Mouse (Mus musculus) MEL (cell line): ENCODE results near the gene Tent5b. TPM values are rescaled to one million over a fixed set of nuclear protein-coding genes. Genes with fewer than 3 reads are reported as not detected.

Experiments used
- DNase-seq: peaks from one replicate; pipeline ENCODE4 v3.0.0; 2011; ENCODE audit warnings: low read depth, low spot score
- H3K27ac ChIP-seq: 2 replicates; pipeline ENCODE4 v1.5.1; 2012; ENCODE audit warnings: low read depth, mild to moderate bottlenecking, control low read depth, low read length, moderate library complexity; ENCODE audit not compliant: control insufficient read depth
- H3K27me3 ChIP-seq, 2 experiments: fragments of 150-350 bp in 1 of 2; sonication (generic) in 1 of 2; 2 replicates each; pipeline ENCODE4 v1.6.1; 2012; ENCODE audit warnings: low read length in 2 of 2, mild to moderate bottlenecking in 2 of 2, improper control_type of control experiment in 1 of 2, moderate library complexity in 1 of 2; ENCODE audit not compliant: insufficient read depth in 2 of 2, control insufficient read depth in 1 of 2
- H3K36me3 ChIP-seq, 2 experiments: 2 replicates each; pipeline ENCODE4 v1.6.1; 2012 to 2014; ENCODE audit warnings: low read length in 2 of 2, improper control_type of control experiment in 1 of 2, inconsistent platforms in 1 of 2, mild to moderate bottlenecking in 1 of 2; ENCODE audit not compliant: insufficient read depth in 2 of 2, control insufficient read depth in 1 of 2
- H3K4me1 ChIP-seq, 2 experiments: fragments of 150-350 bp in 1 of 2; sonication (generic) in 1 of 2; 2 replicates each; pipeline ENCODE4 v1.6.1; 2012; ENCODE audit warnings: low read length in 2 of 2, improper control_type of control experiment in 1 of 2, mild to moderate bottlenecking in 1 of 2; ENCODE audit not compliant: insufficient read depth in 2 of 2, control insufficient read depth in 1 of 2
- H3K4me3 ChIP-seq, 2 experiments: fragments of 150-350 bp in 1 of 2; sonication (generic) in 1 of 2; 2 replicates each; pipeline ENCODE4 v1.5.1; 2012; ENCODE audit warnings: low read depth in 2 of 2, low read length in 2 of 2, mild to moderate bottlenecking in 2 of 2, moderate library complexity in 2 of 2, control low read depth in 1 of 2, improper control_type of control experiment in 1 of 2; ENCODE audit not compliant: control insufficient read depth in 1 of 2, insufficient read depth in 1 of 2
- H3K79me2 ChIP-seq: 2 replicates; pipeline ENCODE4 v1.6.1; 2012; ENCODE audit warnings: mild to moderate bottlenecking, low read length, moderate library complexity; ENCODE audit not compliant: control insufficient read depth, poor library complexity, insufficient read depth
- H3K9ac ChIP-seq: 2 replicates; pipeline ENCODE4 v1.6.1; 2012; ENCODE audit warnings: low read depth, mild to moderate bottlenecking, control low read depth, low read length, moderate library complexity; ENCODE audit not compliant: control insufficient read depth, poor library complexity, severe bottlenecking
- H3K9me3 ChIP-seq: fragments of 150-350 bp; sonication (generic); replicated peaks from 2 replicates; pipeline ENCODE4 v1.6.1; 2012; ENCODE audit warnings: mild to moderate bottlenecking, low read length, improper control_type of control experiment, moderate library complexity; ENCODE audit not compliant: insufficient read depth
- BHLHE40 ChIP-seq: IDR thresholded peaks from 2 replicates; pipeline ENCODE4 v1.6.1; 2012; ENCODE audit warnings: low read depth, mild to moderate bottlenecking, inconsistent platforms, low read length, improper control_type of control experiment, borderline replicate concordance
- CHD2 ChIP-seq: IDR thresholded peaks from 2 replicates; pipeline ENCODE4 v1.6.1; 2011; ENCODE audit warnings: low read length, improper control_type of control experiment
- CTCF ChIP-seq, 3 experiments: IDR thresholded peaks in 2 of 3; conservative IDR thresholded peaks in 1 of 3; 2 replicates each; pipeline ENCODE4 v1.5.1; 2011 to 2012; ENCODE audit warnings: low read length in 3 of 3, low read depth in 2 of 3, mild to moderate bottlenecking in 2 of 3, improper control_type of control experiment in 1 of 3, inconsistent platforms in 1 of 3, mixed read lengths in 1 of 3, moderate library complexity in 1 of 3; ENCODE audit not compliant: control insufficient read depth in 1 of 3, insufficient read depth in 1 of 3, poor library complexity in 1 of 3, severe bottlenecking in 1 of 3
- E2F4 ChIP-seq: IDR thresholded peaks from 2 replicates; pipeline ENCODE4 v1.6.1; 2011; ENCODE audit warnings: low read depth, low read length, improper control_type of control experiment, borderline replicate concordance
- EP300 ChIP-seq, 2 experiments: IDR thresholded peaks; 2 replicates each; pipeline ENCODE4 v1.6.1; 2011; ENCODE audit warnings: improper control_type of control experiment in 2 of 2, low read length in 2 of 2, low read depth in 1 of 2, mild to moderate bottlenecking in 1 of 2
- ETS1 ChIP-seq: IDR thresholded peaks from 2 replicates; pipeline ENCODE4 v1.6.1; 2012; ENCODE audit warnings: low read depth, mild to moderate bottlenecking, inconsistent platforms, low read length, improper control_type of control experiment, moderate library complexity
- JUND ChIP-seq: IDR thresholded peaks from 2 replicates; pipeline ENCODE4 v1.6.1; 2011; ENCODE audit warnings: low read depth, mild to moderate bottlenecking, improper control_type of control experiment, low read length
- KAT2A ChIP-seq: conservative IDR thresholded peaks from 2 replicates; pipeline ENCODE4 v1.6.1; 2012; ENCODE audit warnings: low read depth, low read length, improper control_type of control experiment, inconsistent platforms
- MAFK ChIP-seq: IDR thresholded peaks from 2 replicates; pipeline ENCODE4 v1.6.1; 2011; ENCODE audit warnings: low read depth, mild to moderate bottlenecking, low read length, improper control_type of control experiment, borderline replicate concordance
- MAX ChIP-seq: IDR thresholded peaks from 2 replicates; pipeline ENCODE4 v1.6.1; 2011; ENCODE audit warnings: low read length, improper control_type of control experiment
- MAZ ChIP-seq: IDR thresholded peaks from 2 replicates; pipeline ENCODE4 v1.6.1; 2012; ENCODE audit warnings: low read depth, mild to moderate bottlenecking, inconsistent platforms, low read length, improper control_type of control experiment
- MEF2A ChIP-seq: IDR thresholded peaks from 2 replicates; pipeline ENCODE4 v1.6.1; 2014; ENCODE audit warnings: low read depth, mild to moderate bottlenecking, inconsistent platforms, low read length, improper control_type of control experiment; ENCODE audit not compliant: poor library complexity, insufficient replicate concordance, severe bottlenecking; ENCODE audit errors: extremely low read depth
- MXI1 ChIP-seq: IDR thresholded peaks from 2 replicates; pipeline ENCODE4 v1.6.1; 2011; ENCODE audit warnings: mild to moderate bottlenecking, low read depth, low read length, improper control_type of control experiment
- MYC ChIP-seq: IDR thresholded peaks from 2 replicates; pipeline ENCODE4 v1.6.1; 2011; ENCODE audit warnings: low read depth, mild to moderate bottlenecking, low read length, improper control_type of control experiment, moderate library complexity
- NELFE ChIP-seq: IDR thresholded peaks from 2 replicates; pipeline ENCODE4 v1.6.1; 2011; ENCODE audit warnings: low read depth, low read length, improper control_type of control experiment
- NRF1 ChIP-seq: IDR thresholded peaks from 2 replicates; pipeline ENCODE4 v1.6.1; 2014; ENCODE audit warnings: low read depth, mild to moderate bottlenecking, inconsistent platforms, low read length, improper control_type of control experiment, moderate library complexity; ENCODE audit not compliant: poor library complexity, insufficient read depth, severe bottlenecking
- POLR2A ChIP-seq, 2 experiments: IDR thresholded peaks; 2 replicates each; pipeline ENCODE4 v1.6.1; 2011 to 2012; ENCODE audit warnings: low read length in 2 of 2, mild to moderate bottlenecking in 2 of 2, control low read depth in 1 of 2, improper control_type of control experiment in 1 of 2, low read depth in 1 of 2, moderate library complexity in 1 of 2; ENCODE audit not compliant: control insufficient read depth in 1 of 2, insufficient read depth in 1 of 2, poor library complexity in 1 of 2
- POLR2AphosphoS2 ChIP-seq: IDR thresholded peaks from 2 replicates; pipeline ENCODE4 v1.6.1; 2011; ENCODE audit warnings: low read length, improper control_type of control experiment
- POLR2AphosphoS5 ChIP-seq: IDR thresholded peaks from 2 replicates; pipeline ENCODE4 v1.6.1; 2012; ENCODE audit warnings: low read depth, borderline replicate concordance, mild to moderate bottlenecking, inconsistent platforms, low read length, moderate library complexity, mixed read lengths
- RAD21 ChIP-seq: IDR thresholded peaks from 2 replicates; pipeline ENCODE4 v1.6.1; 2011; ENCODE audit warnings: mild to moderate bottlenecking, low read depth, low read length, improper control_type of control experiment
- SIN3A ChIP-seq: IDR thresholded peaks from 2 replicates; pipeline ENCODE4 v1.6.1; 2012; ENCODE audit warnings: low read length, improper control_type of control experiment, inconsistent platforms
- SMC3 ChIP-seq: IDR thresholded peaks from 2 replicates; pipeline ENCODE4 v1.6.1; 2011; ENCODE audit warnings: low read depth, low read length, improper control_type of control experiment
- TAL1 ChIP-seq: IDR thresholded peaks from 2 replicates; pipeline ENCODE4 v1.6.1; 2012; ENCODE audit warnings: mild to moderate bottlenecking, inconsistent platforms, low read length, moderate library complexity, mixed read lengths
- TBP ChIP-seq: IDR thresholded peaks from 2 replicates; pipeline ENCODE4 v1.8.0; 2011; ENCODE audit warnings: low read depth, low read length, improper control_type of control experiment
- UBTF ChIP-seq: IDR thresholded peaks from 2 replicates; pipeline ENCODE4 v1.6.1; 2012; ENCODE audit warnings: low read depth, mild to moderate bottlenecking, inconsistent platforms, low read length, improper control_type of control experiment, moderate library complexity, borderline replicate concordance; ENCODE audit not compliant: insufficient read depth
- USF2 ChIP-seq, 2 experiments: IDR thresholded peaks; 2 replicates each; pipeline ENCODE4 v1.6.1; 2011 to 2012; ENCODE audit warnings: improper control_type of control experiment in 2 of 2, low read length in 2 of 2, borderline replicate concordance in 1 of 2, inconsistent platforms in 1 of 2, low read depth in 1 of 2, mild to moderate bottlenecking in 1 of 2; ENCODE audit not compliant: insufficient read depth in 1 of 2
- ZC3H11A ChIP-seq: IDR thresholded peaks from 2 replicates; pipeline ENCODE4 v1.6.1; 2012; ENCODE audit warnings: low read depth, mild to moderate bottlenecking, inconsistent platforms, low read length, improper control_type of control experiment
- ZMIZ1 ChIP-seq: IDR thresholded peaks from 2 replicates; pipeline ENCODE4 v1.6.1; 2012; ENCODE audit warnings: low read depth, mild to moderate bottlenecking, inconsistent platforms, low read length, improper control_type of control experiment, moderate library complexity
- ZNF384 ChIP-seq: IDR thresholded peaks from 2 replicates; pipeline ENCODE4 v1.6.1; 2012; ENCODE audit warnings: low read depth, mild to moderate bottlenecking, inconsistent platforms, low read length, improper control_type of control experiment
- polyA plus RNA-seq, 2 experiments: library from polyadenylated mRNA; stranded (reverse) in 1 of 2; unstranded in 1 of 2; fragments of >175 nt in 1 of 2; fragments of >200 nt in 1 of 2; gene quantifications; 2 replicates each; pipeline versions ENCODE4 v1.2.1 to v1.2.4; 2012; ENCODE audit warnings: low replicate concordance in 2 of 2, low read depth in 1 of 2; ENCODE audit not compliant: insufficient read length in 2 of 2, insufficient read depth in 1 of 2, missing spikeins in 1 of 2
- total RNA-seq: library from RNA; depleted of rRNA; stranded (reverse); fragments of 300-350 nt; gene quantifications from 2 replicates; pipeline ENCODE4 v1.2.3, GENCODE M21; 2012

Tent5b gene
- total and polyA plus RNA-seq, 3 experiments = 2.5 to 3.6 TPM; not detected in 1

- Histone ChIP-seq H3K27ac (no peak overlapping the region), H3K4me3 (no peak overlapping the region), H3K9ac (no peak overlapping the region), H3K4me1 (no peaks in the 10 kb centered on the region)
- TF ChIP-seq NRF1 (no peak), BHLHE40 (no peak), TBP (no peak), POLR2AphosphoS2 (no peak), MYC (no peak), E2F4 (no peak), ETS1 (no peak), ZMIZ1 (no peak), POLR2A (IDR thresholded peaks at IDR 0.05; ENCODE audit: control insufficient read depth in 1 of 2, insufficient read depth in 1 of 2, low read depth in 1 of 2, low read length in 2 of 2, poor library complexity in 1 of 2) (no peak), UBTF (no peak), RAD21 (no peak), NELFE (no peak), POLR2AphosphoS5 (no peak), CTCF (IDR thresholded peaks at IDR 0.05 in 2 of 3, conservative IDR thresholded peaks at IDR 0.05 in 1 of 3; ENCODE audit: control insufficient read depth in 1 of 3, insufficient read depth in 1 of 3, low read depth in 2 of 3, low read length in 3 of 3, poor library complexity in 1 of 3, severe bottlenecking in 1 of 3) (no peak), SMC3 (no peak), KAT2A (no peak), USF2 (IDR thresholded peaks at IDR 0.05; ENCODE audit: borderline replicate concordance in 1 of 2, insufficient read depth in 1 of 2, low read depth in 1 of 2, low read length in 2 of 2) (no peak), MEF2A (no peak)
- TF ChIP-seq, all 39 proteins: peak for 0
- no peak for DNase-seq
- no peaks in the 10 kb centered on the region for H3K79me2 ChIP-seq
- H3K36me3 ChIP-seq = no peaks in the 10 kb centered on the region
- no peaks in the 10 kb centered on the region for H3K9me3 ChIP-seq
- H3K27me3 ChIP-seq = no peaks in the 10 kb centered on the region
Observed at GRCm38 (mm10) chr4:133519369-133519665, 39.4 kb downstream of the Tent5b start.

GRCm38 (mm10) chr4:133521502-133521901, 41.6 kb downstream of the Tent5b start:
- H3K36me3 ChIP-seq = no peaks in the 10 kb centered on the region
- TF ChIP-seq KAT2A (no peak), ZNF384 (no peak), MAFK (no peak), NELFE (no peak), POLR2A (IDR thresholded peaks at IDR 0.05; ENCODE audit: control insufficient read depth in 1 of 2, insufficient read depth in 1 of 2, low read depth in 1 of 2, low read length in 2 of 2, poor library complexity in 1 of 2) (no peak), TAL1 (no peak), MXI1 (no peak), EP300 (IDR thresholded peaks at IDR 0.05; ENCODE audit: low read depth in 1 of 2, low read length in 2 of 2) (no peak), ZC3H11A (no peak), MAZ (no peak), ZMIZ1 (no peak), SIN3A (no peak), CHD2 (no peak), MAX (no peak), JUND (no peak), POLR2AphosphoS2 (no peak), POLR2AphosphoS5 (no peak), USF2 (IDR thresholded peaks at IDR 0.05; ENCODE audit: borderline replicate concordance in 1 of 2, insufficient read depth in 1 of 2, low read depth in 1 of 2, low read length in 2 of 2) (no peak)
- no peak overlapping the region for H3K9ac ChIP-seq
- no peak overlapping the region for H3K27ac ChIP-seq
- H3K4me3 ChIP-seq = no peak overlapping the region
- H3K79me2 ChIP-seq = no peaks in the 10 kb centered on the region
- no peaks in the 10 kb centered on the region for H3K9me3 ChIP-seq
- no peaks in the 10 kb centered on the region for H3K27me3 ChIP-seq
- no peaks in the 10 kb centered on the region for H3K4me1 ChIP-seq
- no peak for DNase-seq
